Mouse (Mus musculus) ES-Bruce4 (cell line): ENCODE results near the gene Wwc2. TPM values are rescaled to one million over a fixed set of nuclear protein-coding genes. Genes with fewer than 3 reads are reported as not detected.

Source experiments
- H3K27ac ChIP-seq: 2 replicates; pipeline ENCODE4 v1.5.1; 2012; ENCODE audit warnings: low read length, inconsistent platforms; ENCODE audit not compliant: insufficient read depth
- H3K27me3 ChIP-seq: 2 replicates; pipeline ENCODE4 v1.6.1; 2012; ENCODE audit warnings: mild to moderate bottlenecking, low read length, inconsistent platforms; ENCODE audit not compliant: control insufficient read depth, poor library complexity, insufficient read depth, severe bottlenecking
- H3K36me3 ChIP-seq: 2 replicates; pipeline ENCODE4 v1.6.1; 2012; ENCODE audit warnings: inconsistent platforms, mild to moderate bottlenecking, low read length, moderate library complexity; ENCODE audit not compliant: control insufficient read depth, poor library complexity, insufficient read depth, severe bottlenecking
- H3K4me1 ChIP-seq: one replicate; pipeline ENCODE4 v1.8.1; 2011; ENCODE audit warnings: low read length; ENCODE audit not compliant: control insufficient read depth, insufficient read depth
- H3K4me3 ChIP-seq: 2 replicates; pipeline ENCODE4 v1.5.1; 2011; ENCODE audit warnings: low read depth, mild to moderate bottlenecking, low read length
- H3K9ac ChIP-seq: 2 replicates; pipeline ENCODE4 v1.6.1; 2012; ENCODE audit warnings: low read depth, mild to moderate bottlenecking, inconsistent platforms; ENCODE audit not compliant: poor library complexity, severe bottlenecking
- H3K9me3 ChIP-seq: replicated peaks from 2 replicates; pipeline ENCODE4 v1.6.1; 2012; ENCODE audit warnings: mild to moderate bottlenecking, low read length, inconsistent platforms; ENCODE audit not compliant: control insufficient read depth, poor library complexity, insufficient read depth, severe bottlenecking
- CTCF ChIP-seq: IDR thresholded peaks from one replicate; pipeline ENCODE4 v1.8.1; 2011; ENCODE audit warnings: low read depth, low read length
- EP300 ChIP-seq: IDR thresholded peaks from 2 replicates; pipeline ENCODE4 v1.6.1; 2011; ENCODE audit warnings: low read depth, low read length; ENCODE audit not compliant: insufficient read depth
- POLR2A ChIP-seq: IDR thresholded peaks from one replicate; pipeline ENCODE4 v1.8.1; 2011; ENCODE audit warnings: low read length; ENCODE audit not compliant: insufficient read depth
- polyA plus RNA-seq: library from polyadenylated mRNA; stranded (reverse); fragments of >200 nt; gene quantifications from 2 replicates; pipeline ENCODE4 v1.2.4, GENCODE M21; 2011; ENCODE audit warnings: low read depth; ENCODE audit not compliant: missing spikeins, insufficient read depth, insufficient read length

Gene Wwc2
- polyA plus RNA-seq, 1 experiment: 42.2 TPM

DNA sequence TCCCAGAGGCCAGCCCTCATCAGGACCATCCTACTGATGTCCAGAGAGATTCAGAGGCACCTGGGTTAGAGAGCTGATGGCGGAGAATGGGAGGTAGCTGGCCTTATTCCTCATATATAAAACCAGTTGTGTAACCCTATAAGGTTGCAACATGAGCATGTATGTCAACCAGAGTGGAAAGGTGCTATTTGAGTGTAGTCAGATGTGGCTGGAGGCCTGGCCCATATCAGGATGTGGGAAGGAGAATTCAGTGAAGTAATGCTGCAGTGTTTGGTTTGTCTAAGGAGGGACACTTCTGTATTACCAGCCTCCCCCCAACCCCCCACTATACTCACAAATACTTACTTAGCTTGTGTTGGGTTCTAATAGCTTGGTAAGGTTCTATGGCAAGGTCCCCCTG lies 186.5 kb downstream of the Wwc2 start:
- Histone ChIP-seq H3K9ac (no peak overlapping the region), H3K27ac (no peak overlapping the region), H3K27me3 (no peaks in the 10 kb centered on the region; the same call in 1 of the 2 replicates), H3K36me3 (no peaks in the 10 kb centered on the region), H3K4me3 (no peak overlapping the region), H3K4me1 (no peaks in the 10 kb centered on the region), H3K9me3 (no peaks in the 10 kb centered on the region)
- TF ChIP-seq EP300: no peak
- no peak for TF ChIP-seq POLR2A
- TF ChIP-seq CTCF: no peak

DNA sequence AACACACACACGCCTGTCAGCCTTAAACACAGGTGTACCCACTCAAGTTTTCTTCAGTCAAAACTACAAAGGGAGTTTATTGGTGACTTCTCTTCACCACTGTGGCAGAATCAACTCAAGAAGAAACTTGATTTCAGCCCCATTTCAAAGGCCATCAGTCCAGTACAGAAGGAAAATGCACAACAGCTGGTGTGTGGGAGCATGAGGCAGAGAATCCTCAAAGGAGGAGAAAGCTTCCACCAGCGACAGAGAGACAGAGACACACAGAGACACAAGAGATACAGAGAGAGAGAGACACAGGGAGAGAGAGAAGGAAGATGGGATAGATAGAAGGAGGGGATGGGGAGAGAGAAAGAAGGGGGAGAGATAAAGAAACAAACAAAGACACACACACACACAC lies 188.4 kb downstream of the Wwc2 start:
- H3K9me3 ChIP-seq: no peaks in the 10 kb centered on the region
- H3K27me3 ChIP-seq: no peaks in the 10 kb centered on the region; the same call in 1 of the 2 replicates
- no peak for TF ChIP-seq EP300
- TF ChIP-seq CTCF: no peak
- TF ChIP-seq POLR2A: no peak
- no peaks in the 10 kb centered on the region for H3K36me3 ChIP-seq
- no peaks in the 10 kb centered on the region for H3K4me1 ChIP-seq
- H3K9ac ChIP-seq: no peak overlapping the region
- H3K27ac ChIP-seq: no peak overlapping the region
- H3K4me3 ChIP-seq: no peak overlapping the region

- no peak overlapping the region for H3K4me3 ChIP-seq
- H3K27me3 ChIP-seq: no peaks in the 10 kb centered on the region; the same call in 1 of the 2 replicates
- H3K36me3 ChIP-seq: no peaks in the 10 kb centered on the region
- H3K9me3 ChIP-seq: peaks cover 13% of the 10 kb centered on the region
- no peak overlapping the region for H3K27ac ChIP-seq
- no peaks in the 10 kb centered on the region for H3K4me1 ChIP-seq
- TF ChIP-seq POLR2A (no peak), EP300 (no peak), CTCF (no peak)
- no peak overlapping the region for H3K9ac ChIP-seq
These were observed 191.3 kb downstream of the Wwc2 start for GRCm38 (mm10) chr8:47799438-47799837.

DNA sequence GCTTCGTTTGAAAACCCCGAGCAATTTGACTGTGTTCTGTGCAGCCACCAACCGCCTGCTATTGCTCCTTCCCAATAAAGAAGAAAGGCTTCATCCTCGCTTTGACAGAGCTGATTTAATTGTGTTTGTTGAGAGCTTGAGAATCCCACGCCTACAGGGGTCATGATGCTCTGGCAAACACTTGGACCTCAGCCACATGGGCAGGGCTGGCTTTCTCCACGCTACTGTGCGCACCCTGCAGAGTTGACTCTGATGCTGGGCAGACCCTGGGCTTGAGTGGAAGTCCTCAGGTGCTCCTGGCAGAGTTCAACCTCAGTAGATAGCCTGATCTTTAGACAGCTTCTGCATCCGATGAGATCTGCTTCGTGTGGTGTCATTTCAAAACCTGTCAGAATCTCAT lies 198.7 kb downstream of the Wwc2 start:
- no peak overlapping the region for H3K27ac ChIP-seq
- H3K27me3 ChIP-seq: no peaks in the 10 kb centered on the region
- peaks cover 22% of the 10 kb centered on the region for H3K9me3 ChIP-seq
- H3K4me1 ChIP-seq: no peaks in the 10 kb centered on the region
- H3K4me3 ChIP-seq: no peak overlapping the region
- H3K36me3 ChIP-seq: no peaks in the 10 kb centered on the region
- no peak overlapping the region for H3K9ac ChIP-seq
- TF ChIP-seq CTCF: no peak

- Histone ChIP-seq H3K27ac (no peak overlapping the region), H3K4me1 (no peaks in the 10 kb centered on the region), H3K27me3 (no peaks in the 10 kb centered on the region), H3K9me3 (no peaks in the 10 kb centered on the region; the same call in 1 of the 2 replicates), H3K4me3 (no peak overlapping the region), H3K9ac (no peak overlapping the region), H3K36me3 (no peaks in the 10 kb centered on the region)
- TF ChIP-seq CTCF: no peak
- no peak for TF ChIP-seq EP300
- no peak for TF ChIP-seq POLR2A
These were observed 203.0 kb downstream of the Wwc2 start for GRCm38 (mm10) chr8:47787705-47788104.

DNA sequence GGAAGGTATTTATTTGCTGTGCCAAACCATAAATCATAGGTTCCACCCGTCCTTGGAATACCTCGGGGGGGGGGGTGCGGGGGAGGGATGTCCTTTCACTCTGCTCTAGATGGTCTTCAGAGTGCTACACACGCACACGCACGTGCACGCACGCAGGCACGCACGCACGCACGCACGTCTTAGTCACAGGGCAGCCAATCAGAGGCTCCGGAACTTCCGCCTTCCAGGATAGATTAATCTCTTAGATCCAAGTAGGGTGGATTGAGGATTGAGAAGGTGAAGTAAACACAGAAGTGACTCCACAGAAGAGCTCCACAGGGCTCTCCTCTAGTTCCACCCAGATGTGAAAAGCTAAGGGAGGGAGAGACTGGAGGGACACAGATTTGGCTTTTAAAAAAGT lies 204.4 kb downstream of the Wwc2 start:
- TF ChIP-seq CTCF: no peak
- TF ChIP-seq EP300: no peak
- no peak for TF ChIP-seq POLR2A
- Histone ChIP-seq H3K36me3 (no peaks in the 10 kb centered on the region), H3K4me1 (no peaks in the 10 kb centered on the region), H3K4me3 (no peak overlapping the region), H3K9ac (no peak overlapping the region), H3K27me3 (no peaks in the 10 kb centered on the region), H3K9me3 (no peaks in the 10 kb centered on the region; the same call in 1 of the 2 replicates), H3K27ac (no peak overlapping the region)
